Mouse (Mus musculus): ENCODE measurements around the gene Prpf8.

GRCm38 (mm10) chr11:75470675-75471074, 15.9 kb upstream of the Prpf8 start:
- TF ChIP-seq CTCF (conservative IDR thresholded peaks at IDR 0.05 in 1 of 2, IDR thresholded peaks at IDR 0.05 in 1 of 2; ENCODE audit: low read depth in 2 of 2, low read length in 2 of 2) (no peak), JUN (IDR thresholded peaks at IDR 0.05; ENCODE audit: insufficient read depth, low read depth, low read length) (no peak), MAX (IDR thresholded peaks at IDR 0.05; ENCODE audit: low read length) (no peak), ZC3H11A (IDR thresholded peaks at IDR 0.05; ENCODE audit: low read depth, low read length) (no peak), MEF2A (IDR thresholded peaks at IDR 0.05; ENCODE audit: borderline replicate concordance, low read depth, low read length) (no peak), USF1 (IDR thresholded peaks at IDR 0.05; ENCODE audit: low read depth, low read length) (no peak), USF2 (conservative IDR thresholded peaks at IDR 0.05; ENCODE audit: low read depth, low read length) (no peak), NELFE (IDR thresholded peaks at IDR 0.05; ENCODE audit: low read depth, low read length) (no peak), POLR2A (IDR thresholded peaks at IDR 0.05; ENCODE audit: low read depth, low read length) (no peak), UBTF (IDR thresholded peaks at IDR 0.05; ENCODE audit: low read depth, low read length) (no peak), MXI1 (IDR thresholded peaks at IDR 0.05; ENCODE audit: low read depth, low read length) (no peak)

Data from CH12.LX (cell line).